Mouse (Mus musculus) ovary, adult 2 months (tissue): Measurements from ENCODE around the gene Zfp622. TPM values are rescaled to one million over a fixed set of nuclear protein-coding genes. Genes with fewer than 3 reads are reported as not detected.

Source experiments
- polyA plus RNA-seq: library from polyadenylated mRNA; depleted of rRNA; stranded (reverse); fragments of >200 nt; gene quantifications from 2 replicates; pipeline ENCODE4 v1.2.3, GENCODE M21; 2012; rRNA removed

Gene Zfp622
- 22.4 and 35.8 TPM in 2 replicates for polyA plus RNA-seq

DNA sequence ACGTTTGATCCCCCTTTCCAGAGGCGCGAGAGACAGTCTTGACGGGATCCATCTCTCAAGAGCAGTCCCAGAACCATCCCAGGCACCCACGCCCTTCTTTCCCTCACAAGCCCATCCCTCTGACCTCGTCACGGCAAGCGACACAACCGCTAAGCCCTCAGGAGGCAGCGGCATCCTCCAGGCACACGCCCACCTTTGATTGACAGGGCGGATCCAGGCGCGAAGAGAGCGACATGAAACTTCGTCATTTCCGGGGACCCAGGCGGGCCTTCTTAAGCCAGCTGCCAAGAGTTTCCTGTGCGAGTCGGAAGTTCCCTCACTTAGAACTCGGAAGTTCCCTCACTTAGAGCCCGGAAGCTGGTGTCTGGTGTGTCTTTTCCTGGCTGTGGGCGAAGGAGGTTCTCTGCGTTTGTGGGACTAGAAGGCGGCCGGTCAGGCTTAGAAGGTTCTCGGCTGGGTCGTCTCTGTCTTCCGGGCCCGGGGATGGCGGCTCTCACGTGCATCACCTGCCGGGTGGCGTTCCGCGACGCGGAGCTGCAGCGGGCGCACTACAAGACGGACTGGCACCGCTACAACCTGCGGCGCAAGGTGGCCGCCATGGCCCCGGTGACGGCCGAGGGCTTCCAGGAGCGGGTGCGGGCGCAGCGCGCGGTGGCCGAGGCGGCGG, at the start of gene Zfp622:
Gene Zfp622 (plus strand): TSS at position 300 of the 667 bp plus-strand sequence.

Other genes with a start within 250 kb of the Zfp622 start
- 4.8 and 5.1 TPM in 2 replicates for gene Retreg1, start 141.2 kb upstream of the Zfp622 start, polyA plus RNA-seq